In the genomic region with DNA sequence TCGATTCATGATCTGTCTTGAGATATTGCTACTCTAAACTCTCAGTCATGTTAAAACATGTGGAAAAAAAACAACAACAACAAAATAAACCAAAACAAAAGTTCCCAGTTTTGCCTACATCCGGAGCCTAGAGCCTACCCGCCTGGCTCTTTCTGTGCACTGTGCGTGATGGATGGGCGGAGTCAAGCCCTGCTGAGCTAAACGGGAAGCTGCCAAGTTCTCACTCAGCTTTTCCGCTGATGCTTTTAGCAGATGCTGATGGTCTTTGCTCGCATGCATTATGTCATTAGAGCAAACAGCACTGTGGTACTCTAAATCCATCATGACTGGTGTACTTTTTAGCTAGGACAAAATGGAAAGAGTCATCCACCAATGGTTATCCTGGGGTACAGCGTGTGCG, we compare ENCODE assay signal across 8 mouse cellular contexts. TPM values are rescaled to one million over a fixed set of nuclear protein-coding genes. Genes with fewer than 3 reads are reported as not detected.
DNase-seq lines count a peak whose midpoint lies in the region; ATAC-seq and TF ChIP-seq lines count a peak whose summit lies in the region.

No protein-coding gene starts in this region.

- no peaks in the 10 kb centered on the region for H3K4me1 ChIP-seq in ES-Bruce4 (ENCODE audit: control insufficient read depth, insufficient read depth, low read length)
- H3K4me1 ChIP-seq in forebrain, embryonic 16.5 days (replicated peaks; ENCODE audit: control insufficient read depth, insufficient read depth, low read length), result 0 out of 2 replicates have a peak, but pooled peaks cover 2% of the 10 kb centered on the region
- H3K4me1 ChIP-seq in hindbrain, embryonic 11.5 days (replicated peaks; ENCODE audit: control insufficient read depth, insufficient read depth, low read length), result no peaks in the 10 kb centered on the region
- H3K4me1 ChIP-seq in liver, embryonic 16.5 days (ENCODE audit: control insufficient read depth, low read depth, low read length), result peaks cover 2% of the 10 kb centered on the region; the same call in 1 of the 2 replicates
- H3K4me1 ChIP-seq in stomach, embryonic 16.5 days (ENCODE audit: control insufficient read depth, insufficient read depth, low read length), result no peaks in the 10 kb centered on the region

- DNase-seq in R1 (ENCODE audit: low read depth, low spot score), result peak; percentile 55
- DNase-seq in hindbrain, embryonic 11.5 days (ENCODE audit: low spot score), result peak; percentile 28
- DNase-seq in right cerebral cortex, postnatal 25 days, result no peak

- 28% methylated on average over 10 of the region's 10 CpGs for WGBS in forebrain, embryonic 16.5 days
- WGBS in hindbrain, embryonic 11.5 days, result 39% methylated on average over 10 of the region's 10 CpGs
- WGBS in liver, embryonic 16.5 days (ENCODE audit: insufficient replicate concordance), result 32% methylated on average over 10 of the region's 10 CpGs
- WGBS in stomach, embryonic 16.5 days, result 30% methylated on average over 10 of the region's 10 CpGs

- no peaks in the 10 kb centered on the region for H3K27me3 ChIP-seq in ES-Bruce4 (ENCODE audit: control insufficient read depth, insufficient read depth, low read length, poor library complexity, severe bottlenecking)
- H3K27me3 ChIP-seq in forebrain, embryonic 16.5 days (replicated peaks; ENCODE audit: control insufficient read depth, insufficient read depth, low read length), result no peaks in the 10 kb centered on the region
- no peaks in the 10 kb centered on the region for H3K27me3 ChIP-seq in hindbrain, embryonic 11.5 days (ENCODE audit: control insufficient read depth, insufficient read depth, low read length)
- H3K27me3 ChIP-seq in liver, embryonic 16.5 days (ENCODE audit: control insufficient read depth, insufficient read depth, low read depth, low read length), result peaks cover 4% of the 10 kb centered on the region; the same call in 1 of the 2 replicates
- H3K27me3 ChIP-seq in stomach, embryonic 16.5 days (ENCODE audit: control insufficient read depth, insufficient read depth, low read length), result no peaks in the 10 kb centered on the region

- ATAC-seq in forebrain, embryonic 16.5 days, result peak; percentile 83
- ATAC-seq in hindbrain, embryonic 11.5 days (ENCODE audit: low FRiP score), result no peak
- peak; percentile 32; the same call in 1 of the 2 replicates for ATAC-seq in liver, embryonic 16.5 days (ENCODE audit: low read depth)
- peak; percentile 58; the same call in 1 of the 2 replicates for ATAC-seq in stomach, embryonic 16.5 days (ENCODE audit: insufficient read depth, low FRiP score)
- ATAC-seq in frontal cortex, adult (ENCODE audit: low TSS enrichment), result no peak

- TF ChIP-seq POLR2A in ES-Bruce4 (IDR thresholded peaks at IDR 0.05; ENCODE audit: insufficient read depth, low read length), result no peak

- TF ChIP-seq EP300 in ES-Bruce4 (IDR thresholded peaks at IDR 0.05; ENCODE audit: insufficient read depth, low read depth, low read length), result no peak

- no peaks in the 10 kb centered on the region for H3K36me3 ChIP-seq in ES-Bruce4 (ENCODE audit: control insufficient read depth, insufficient read depth, low read length, poor library complexity, severe bottlenecking)
- no peaks in the 10 kb centered on the region for H3K36me3 ChIP-seq in forebrain, embryonic 16.5 days (ENCODE audit: control insufficient read depth, insufficient read depth)
- H3K36me3 ChIP-seq in hindbrain, embryonic 11.5 days (ENCODE audit: control insufficient read depth, insufficient read depth, low read length), result no peaks in the 10 kb centered on the region
- H3K36me3 ChIP-seq in liver, embryonic 16.5 days (ENCODE audit: control insufficient read depth, insufficient read depth), result no peaks in the 10 kb centered on the region
- no peaks in the 10 kb centered on the region for H3K36me3 ChIP-seq in stomach, embryonic 16.5 days (ENCODE audit: control insufficient read depth, insufficient read depth, low read length)

- H3K9me3 ChIP-seq in ES-Bruce4 (replicated peaks; ENCODE audit: control insufficient read depth, insufficient read depth, low read length, poor library complexity, severe bottlenecking), result no peaks in the 10 kb centered on the region
- no peaks in the 10 kb centered on the region for H3K9me3 ChIP-seq in forebrain, embryonic 16.5 days (ENCODE audit: control insufficient read depth, low read length)
- no peaks in the 10 kb centered on the region for H3K9me3 ChIP-seq in hindbrain, embryonic 11.5 days (ENCODE audit: control insufficient read depth, low read length)
- H3K9me3 ChIP-seq in liver, embryonic 16.5 days (replicated peaks; ENCODE audit: control insufficient read depth, low read length), result no peaks in the 10 kb centered on the region
- H3K9me3 ChIP-seq in stomach, embryonic 16.5 days (replicated peaks; ENCODE audit: control insufficient read depth, low read length), result no peaks in the 10 kb centered on the region

- peak overlapping the region; percentile 24 for H3K4me2 ChIP-seq in forebrain, embryonic 16.5 days (ENCODE audit: low read length)
- H3K4me2 ChIP-seq in hindbrain, embryonic 11.5 days (replicated peaks; ENCODE audit: low read depth, low read length), result no peak overlapping the region
- peak overlapping the region; percentile 29; the same call in 1 of the 2 replicates for H3K4me2 ChIP-seq in liver, embryonic 16.5 days (ENCODE audit: low read depth, low read length)
- no peak overlapping the region for H3K4me2 ChIP-seq in stomach, embryonic 16.5 days (ENCODE audit: low read depth, low read length)

- no peak overlapping the region for H3K27ac ChIP-seq in ES-Bruce4 (ENCODE audit: insufficient read depth, low read length)
- no peak overlapping the region for H3K27ac ChIP-seq in forebrain, embryonic 16.5 days (ENCODE audit: low read length)
- no peak overlapping the region for H3K27ac ChIP-seq in hindbrain, embryonic 11.5 days (ENCODE audit: low read depth, low read length)
- no peak overlapping the region for H3K27ac ChIP-seq in liver, embryonic 16.5 days (ENCODE audit: low read length)
- H3K27ac ChIP-seq in stomach, embryonic 16.5 days (ENCODE audit: low read length), result no peak overlapping the region

- H3K9ac ChIP-seq in ES-Bruce4 (ENCODE audit: low read depth, poor library complexity, severe bottlenecking), result no peak overlapping the region
- H3K9ac ChIP-seq in forebrain, embryonic 16.5 days (replicated peaks; ENCODE audit: low read depth, low read length), result no peak overlapping the region
- no peak overlapping the region for H3K9ac ChIP-seq in hindbrain, embryonic 11.5 days (ENCODE audit: low read depth, low read length)
- no peak overlapping the region for H3K9ac ChIP-seq in liver, embryonic 16.5 days (ENCODE audit: low read depth, low read length)
- no peak overlapping the region for H3K9ac ChIP-seq in stomach, embryonic 16.5 days (ENCODE audit: low read length)

- TF ChIP-seq CTCF in ES-Bruce4 (IDR thresholded peaks at IDR 0.05; ENCODE audit: low read depth, low read length), result no peak

- H3K4me3 ChIP-seq in ES-Bruce4 (ENCODE audit: low read depth, low read length), result peak overlapping the region; percentile 15; the same call in 1 of the 2 replicates
- no peak overlapping the region for H3K4me3 ChIP-seq in forebrain, embryonic 16.5 days (replicated peaks; ENCODE audit: low read length)
- no peak overlapping the region for H3K4me3 ChIP-seq in hindbrain, embryonic 11.5 days (ENCODE audit: low read depth, low read length)
- H3K4me3 ChIP-seq in liver, embryonic 16.5 days (ENCODE audit: low read depth, low read length), result no peak overlapping the region
- no peak overlapping the region for H3K4me3 ChIP-seq in stomach, embryonic 16.5 days (replicated peaks; ENCODE audit: low read length)

RNA-seq across cellular contexts. Expression of gene Ddx59, which starts 20.6 kb away (rescaled TPM):
- polyA plus RNA-seq in ES-Bruce4 (2011; ENCODE audit: insufficient read depth, insufficient read length, low read depth, missing spikeins), result 17.9 and 22.0 TPM in 2 replicates
- 17.2 and 19.0 TPM in 2 replicates for polyA plus RNA-seq in forebrain, embryonic 16.5 days (2015; fragmentation: Nextera tagmentation; extraction: Ambion mirVana)
- polyA plus RNA-seq in hindbrain, embryonic 11.5 days (2014; fragmentation: Nextera tagmentation; extraction: Ambion mirVana), result 18.0 and 20.3 TPM in 2 replicates
- 4.5 and 5.2 TPM in 2 replicates for polyA plus RNA-seq in liver, embryonic 16.5 days (2015; fragmentation: Nextera tagmentation; extraction: Ambion mirVana)
- 12.2 and 13.6 TPM in 2 replicates for polyA plus RNA-seq in stomach, embryonic 16.5 days (2015; fragmentation: Nextera tagmentation; extraction: Ambion mirVana)

RNA-seq across cellular contexts. Expression of gene Camsap2, which starts 48.6 kb away (rescaled TPM):
- polyA plus RNA-seq in ES-Bruce4 (2011; ENCODE audit: insufficient read depth, insufficient read length, low read depth, missing spikeins), result 34.5 and 37.0 TPM in 2 replicates
- polyA plus RNA-seq in forebrain, embryonic 16.5 days (2015; fragmentation: Nextera tagmentation; extraction: Ambion mirVana), result 30.8 and 32.0 TPM in 2 replicates
- polyA plus RNA-seq in hindbrain, embryonic 11.5 days (2014; fragmentation: Nextera tagmentation; extraction: Ambion mirVana), result 36.7 and 40.1 TPM in 2 replicates
- polyA plus RNA-seq in liver, embryonic 16.5 days (2015; fragmentation: Nextera tagmentation; extraction: Ambion mirVana), result 5.1 and 5.8 TPM in 2 replicates
- polyA plus RNA-seq in stomach, embryonic 16.5 days (2015; fragmentation: Nextera tagmentation; extraction: Ambion mirVana), result 9.2 and 9.3 TPM in 2 replicates

Comparison
In these comparisons a context has a peak if more than half of its experiments do, and no peak if none do; other contexts are left out.
1. ATAC-seq: peak in forebrain, embryonic 16.5 days (single experiment), liver, embryonic 16.5 days (single experiment) and stomach, embryonic 16.5 days (single experiment); none in hindbrain, embryonic 11.5 days (single experiment) and frontal cortex, adult (single experiment).
2. H3K4me2 ChIP-seq: peak in forebrain, embryonic 16.5 days (single experiment) and liver, embryonic 16.5 days (single experiment); none in hindbrain, embryonic 11.5 days (single experiment) and stomach, embryonic 16.5 days (single experiment).